Mouse (Mus musculus): ENCODE measurements around the gene Plin2. TPM values are rescaled to one million over a fixed set of nuclear protein-coding genes. Genes with fewer than 3 reads are reported as not detected.
"Not testable (repeated sequence)": the region's sequence is repeated elsewhere in the genome, so short reads cannot be mapped to it uniquely, and the experiment has no call there.

The Plin2 gene
- total RNA-seq, 2 experiments from 2014 or later = 117 to 120 TPM

GRCm38 (mm10) chr4:86651686-86652384 lies 18.0 kb downstream of the Plin2 start:
- intact Hi-C loops (cut with DNase I) = loop anchor here (1.0 kb wide), 1 partner anchor 41 kb away; no protein-coding TSS in a partner anchor
- no peak for DNase-seq (ENCODE audit: low spot score)

DNA sequence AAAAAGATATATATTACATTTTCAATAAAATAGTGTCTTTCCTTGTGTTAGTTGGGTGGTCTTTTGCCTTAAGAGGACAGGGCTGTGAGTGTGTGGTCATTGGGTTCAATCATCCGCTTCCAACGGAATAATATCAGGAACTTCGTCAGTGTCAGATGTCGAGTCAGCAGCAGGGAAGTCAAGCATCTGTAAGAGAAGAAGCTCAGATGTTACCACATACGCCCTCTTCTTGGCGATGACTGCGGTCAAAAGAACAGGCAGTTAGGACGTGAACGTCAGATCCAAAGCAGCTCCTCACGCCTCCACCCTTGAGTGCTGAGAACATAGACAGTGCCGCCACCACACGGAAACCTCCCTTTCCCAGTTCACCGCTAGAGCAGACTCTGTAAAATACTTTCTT lies 21.5 kb downstream of the Plin2 start:
- intact Hi-C loops (cut with DNase I); DNase-seq (ENCODE audit: low spot score): not testable (repeated sequence)

GRCm38 (mm10) chr4:86637561-86637960 lies 32.3 kb downstream of the Plin2 start:
- DNase-seq (ENCODE audit: low spot score); intact Hi-C loops (cut with DNase I): not testable (repeated sequence)

DNA sequence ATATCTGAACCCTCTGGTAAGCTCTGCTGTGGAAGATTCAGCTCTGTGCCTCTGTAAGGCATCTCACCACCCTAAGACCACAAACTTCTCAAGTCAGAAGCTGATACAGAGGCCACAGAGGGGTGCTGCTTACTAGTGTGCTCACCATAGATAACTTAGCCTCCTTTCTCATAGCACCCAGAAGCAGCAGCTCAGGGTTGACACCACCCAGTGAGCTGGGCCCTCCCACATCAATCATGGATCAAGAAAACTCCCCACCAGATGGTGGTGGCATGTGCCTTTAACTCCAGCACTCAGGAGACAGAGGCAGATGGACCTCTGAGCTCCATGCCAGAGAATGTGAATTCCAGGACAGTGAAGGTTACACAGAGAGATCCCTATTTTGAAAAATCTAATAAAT lies 35.0 kb downstream of the Plin2 start:
- intact Hi-C loops (cut with DNase I); DNase-seq (ENCODE audit: low spot score): not testable (repeated sequence)

DNA sequence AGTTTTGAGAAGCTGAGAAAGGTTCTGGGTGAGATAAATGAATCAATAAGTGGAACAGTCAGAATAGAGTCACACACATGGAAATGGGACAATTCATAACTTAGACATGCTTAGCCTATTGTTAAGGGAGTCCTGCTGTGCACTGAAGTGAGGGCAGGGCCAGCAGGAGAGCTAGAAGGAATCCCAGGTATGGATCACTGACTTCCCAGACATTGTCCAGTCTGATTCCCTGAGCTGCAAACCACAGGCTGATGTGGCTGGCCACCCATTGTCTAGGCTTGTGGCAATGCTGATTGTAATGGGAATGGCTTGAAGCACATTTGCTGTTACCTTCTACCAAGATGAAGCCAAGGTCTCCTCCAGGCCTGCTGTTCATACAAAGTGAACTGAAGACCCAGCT lies 35.5 kb downstream of the Plin2 start:
- DNase-seq (ENCODE audit: low spot score); intact Hi-C loops (cut with DNase I): not testable (repeated sequence)

GRCm38 (mm10) chr4:86632556-86632955 lies 37.3 kb downstream of the Plin2 start:
- intact Hi-C loops (cut with DNase I); DNase-seq (ENCODE audit: low spot score): not testable (repeated sequence)

DNA sequence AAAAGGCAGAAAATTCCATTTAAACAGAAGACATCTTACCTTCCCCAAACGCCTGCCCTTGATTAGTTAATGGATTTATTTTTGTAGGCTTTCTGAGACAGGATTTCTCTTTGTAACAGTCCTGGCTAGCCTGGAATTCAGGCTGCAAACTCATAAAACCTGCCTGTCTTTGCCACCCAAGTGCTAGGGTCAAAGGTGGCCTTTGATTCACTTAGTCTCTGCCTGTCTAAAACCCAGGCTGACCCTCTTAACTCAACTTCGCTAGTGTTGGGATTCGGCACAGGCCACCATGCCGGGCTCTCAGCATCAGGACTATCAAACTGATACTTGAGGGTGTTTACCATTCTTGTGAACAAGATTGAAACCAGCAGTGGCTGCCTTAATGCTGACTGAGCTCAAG lies 38.0 kb downstream of the Plin2 start:
- DNase-seq (ENCODE audit: low spot score) = no peak
- intact Hi-C loops (cut with DNase I) = no loop called here

- intact Hi-C loops (cut with DNase I) = loop anchor here (10.0 kb wide), 1 partner anchor 68 kb away; no protein-coding TSS in a partner anchor
- DNase-seq (ENCODE audit: low spot score) = not testable (repeated sequence)
These were observed 43.4 kb downstream of the Plin2 start for GRCm38 (mm10) chr4:86626496-86626895.

- DNase-seq (ENCODE audit: low spot score) = no peak
- intact Hi-C loops (cut with DNase I) = loop anchor here (10.0 kb wide), 1 partner anchor 69 kb away; no protein-coding TSS in a partner anchor
These were observed 44.4 kb downstream of the Plin2 start for GRCm38 (mm10) chr4:86625463-86625862.

DNA sequence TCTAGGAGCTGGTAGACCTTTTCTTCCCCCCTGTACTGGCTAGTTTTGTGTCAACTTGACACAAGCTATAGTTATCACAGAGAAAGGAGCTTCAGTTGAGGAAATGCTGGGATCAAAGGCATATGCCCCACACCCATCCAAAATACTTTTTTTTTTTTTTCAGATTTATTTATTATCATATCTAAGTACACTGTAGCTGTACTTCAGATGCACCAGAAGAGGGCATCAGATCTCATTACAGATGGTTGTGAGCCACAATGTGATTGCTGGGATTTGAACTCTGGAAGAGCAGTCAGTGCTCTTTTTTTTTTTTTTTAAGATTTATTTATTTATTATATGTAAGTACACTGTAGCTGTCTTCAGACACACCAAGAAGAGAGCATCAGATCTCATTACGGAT lies 47.3 kb downstream of the Plin2 start:
- not testable (repeated sequence) for DNase-seq (ENCODE audit: low spot score)
- intact Hi-C loops (cut with DNase I) = loop anchor here (5.0 to 10.0 kb wide), 2 partner anchors 35 to 72 kb away; no protein-coding TSS in a partner anchor

- intact Hi-C loops (cut with DNase I) = loop anchor here (5.0 to 10.0 kb wide), 2 partner anchors 35 to 73 kb away; no protein-coding TSS in a partner anchor
- no peak for DNase-seq (ENCODE audit: low spot score)
These were observed 47.7 kb downstream of the Plin2 start for GRCm38 (mm10) chr4:86622116-86622515.

DNA sequence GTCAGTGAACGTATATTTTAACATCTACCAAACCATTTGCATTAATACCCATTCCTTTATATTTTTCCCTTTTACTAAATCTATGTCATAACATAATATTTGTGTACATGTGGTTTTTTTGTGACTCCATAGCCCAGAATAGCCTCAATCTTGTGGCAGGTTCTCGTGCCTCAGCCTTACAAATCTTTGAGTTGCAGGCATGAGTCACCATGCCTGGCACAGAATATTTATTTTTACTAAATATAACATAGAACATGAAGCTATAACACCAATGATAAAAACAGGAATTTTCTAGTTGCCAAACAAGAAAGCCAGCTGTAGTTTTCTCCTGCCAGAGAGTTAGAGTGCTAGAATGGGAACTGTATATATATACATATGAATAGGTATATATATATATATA lies 49.4 kb downstream of the Plin2 start:
- DNase-seq (ENCODE audit: low spot score) = no peak
- intact Hi-C loops (cut with DNase I) = loop anchor here (5.0 to 10.0 kb wide), 2 partner anchors 37 to 74 kb away; no protein-coding TSS in a partner anchor

GRCm38 (mm10) chr4:86612289-86612620 lies 57.6 kb downstream of the Plin2 start:
- intact Hi-C loops (cut with DNase I) = no loop called here
- no peak for DNase-seq (ENCODE audit: low spot score)

DNA sequence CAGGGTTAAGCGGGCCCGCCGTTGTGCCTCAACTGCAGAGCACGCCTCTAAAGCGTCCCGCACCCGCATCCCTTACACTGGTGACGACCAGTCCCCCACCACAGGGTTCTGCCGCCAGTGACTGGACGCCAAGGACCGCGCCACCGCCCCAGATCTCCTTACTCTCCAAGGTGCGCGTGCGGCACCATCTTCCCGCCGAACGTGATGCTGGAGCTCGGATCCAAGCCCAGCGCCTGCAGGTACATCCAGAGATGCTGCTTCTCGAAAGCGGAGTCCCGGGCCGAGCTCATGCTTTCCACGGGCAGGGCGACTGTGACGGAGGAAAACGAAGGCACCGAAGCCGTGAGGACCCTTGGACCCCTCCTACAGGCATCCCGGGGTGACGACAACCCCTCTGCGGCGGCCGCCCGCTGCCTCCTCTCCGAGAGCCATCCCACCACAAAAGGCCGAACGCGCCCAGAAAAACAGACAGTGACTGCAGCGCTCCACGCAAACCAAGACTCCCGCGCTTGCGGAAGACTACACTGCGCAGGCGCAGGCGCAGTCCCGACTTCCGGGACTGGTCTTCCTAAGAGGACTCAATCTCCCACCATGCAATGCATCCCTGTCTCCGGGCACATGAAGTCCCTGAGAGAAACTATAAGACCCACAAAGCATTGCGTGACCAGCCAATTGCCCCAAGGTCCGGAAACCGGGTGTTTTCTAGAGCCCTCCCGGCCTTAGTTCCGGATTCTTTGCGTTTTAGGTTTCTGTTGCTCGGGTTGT lies 58.2 kb downstream of the Plin2 start, which contains the start of gene Haus6:
Gene Haus6, minus strand, starts transcription at position 532 of the 765 bp plus-strand sequence.
- intact Hi-C loops (cut with DNase I) = loop anchor here (2.0 kb wide), 1 partner anchor 33 kb away; no protein-coding TSS in a partner anchor
- DNase-seq (ENCODE audit: low spot score) = peak; percentile 88

Other genes with a start within 250 kb of the Plin2 start
- not detected for gene Saxo1, start 111.7 kb downstream of the Plin2 start, total RNA-seq (2021)
- 10 to 100 TPM; 56.3 to 61.1 TPM for gene Rraga, start 94.4 kb downstream of the Plin2 start, total RNA-seq (2021)
- gene Haus6, start 58.0 kb downstream of the Plin2 start, total RNA-seq (2021) = 1 to 10 TPM; 3.8 to 4.2 TPM
- gene Dennd4c, start 78.5 kb upstream of the Plin2 start, total RNA-seq (2021) = 10 to 100 TPM; 33.7 to 34.7 TPM
- gene Rps6, start 187.4 kb upstream of the Plin2 start, total RNA-seq (2021) = 100 to 1,000 TPM; 460 to 507 TPM
- gene Acer2, start 204.3 kb upstream of the Plin2 start, total RNA-seq (2021) = 10 to 100 TPM; 16.9 to 17.1 TPM